Mouse (Mus musculus) midbrain, embryonic 10.5 days (tissue): ENCODE data around the gene Serpinb7. TPM values are rescaled to one million over a fixed set of nuclear protein-coding genes. Genes with fewer than 3 reads are reported as not detected.

Source experiments
- DNase-seq: peaks from one replicate; pipeline ENCODE4 v3.0.0-alpha.2; 2017; ENCODE audit warnings: low spot score
- H3K27ac ChIP-seq: fragments of 300-500 bp; sonication (generic); replicated peaks from 2 replicates; pipeline ENCODE4 v1.5.1; 2016; ENCODE audit warnings: mild to moderate bottlenecking
- H3K27me3 ChIP-seq: fragments of 300-500 bp; sonication (generic); 2 replicates; pipeline ENCODE4 v1.6.1; 2016; ENCODE audit warnings: low read depth, mild to moderate bottlenecking; ENCODE audit not compliant: poor library complexity, severe bottlenecking
- H3K36me3 ChIP-seq: fragments of 300-500 bp; sonication (generic); 2 replicates; pipeline ENCODE4 v1.6.1; 2016; ENCODE audit warnings: mild to moderate bottlenecking, moderate library complexity
- H3K4me1 ChIP-seq: fragments of 300-500 bp; sonication (generic); 2 replicates; pipeline ENCODE4 v1.6.1; 2016
- H3K4me3 ChIP-seq: fragments of 300-500 bp; sonication (generic); 2 replicates; pipeline ENCODE4 v1.5.1; 2016; ENCODE audit warnings: mild to moderate bottlenecking, moderate library complexity
- H3K9me3 ChIP-seq: fragments of 300-500 bp; sonication (generic); replicated peaks from 2 replicates; pipeline ENCODE4 v1.6.1; 2016; ENCODE audit warnings: mild to moderate bottlenecking
- WGBS: fragments of 180-500 bp; shearing (Covaris S2); methylation state at CpG from one replicate; pipeline ENCODE4 v1.1.7; 2016; 5-methylcytosine and 5-hydroxymethylcytosine counted together
- polyA plus RNA-seq: library from polyadenylated mRNA; unstranded; fragments of >200 nt; fragmentation: Nextera tagmentation; extraction: Ambion mirVana; gene quantifications from 2 replicates; pipeline ENCODE4 v1.2.1, GENCODE M21; 2016

Serpinb7 gene
- not detected in 2 replicates for polyA plus RNA-seq

GRCm38 (mm10) chr1:107399355-107399754 is at the start of gene Serpinb7:
TSS of gene Serpinb7 (plus strand) at chr1:107399655.
- DNase-seq = no peak
- 83% methylated on average over 3 of the region's 3 CpGs for WGBS
- no peak within 1 kb of the TSS for H3K27ac ChIP-seq
- no peaks in the 10 kb centered on the region for H3K27me3 ChIP-seq
- no peaks in the 10 kb centered on the region for H3K36me3 ChIP-seq
- H3K9me3 ChIP-seq = no peaks in the 10 kb centered on the region
- no peak within 1 kb of the TSS for H3K4me3 ChIP-seq
- H3K4me1 ChIP-seq = no peaks in the 10 kb centered on the region

GRCm38 (mm10) chr1:107350392-107350791 is 49.1 kb upstream of the Serpinb7 start:
- no peaks in the 10 kb centered on the region for H3K36me3 ChIP-seq
- no peaks in the 10 kb centered on the region for H3K4me1 ChIP-seq
- H3K9me3 ChIP-seq = no peaks in the 10 kb centered on the region
- no peak overlapping the region for H3K4me3 ChIP-seq
- 59% methylated on average over 3 of the region's 3 CpGs for WGBS
- DNase-seq = no peak
- no peak overlapping the region for H3K27ac ChIP-seq
- H3K27me3 ChIP-seq = no peaks in the 10 kb centered on the region

GRCm38 (mm10) chr1:107351115-107351514 is 48.3 kb upstream of the Serpinb7 start:
- Histone ChIP-seq H3K27me3 (no peaks in the 10 kb centered on the region), H3K9me3 (no peaks in the 10 kb centered on the region), H3K36me3 (no peaks in the 10 kb centered on the region), H3K4me3 (no peak overlapping the region), H3K27ac (no peak overlapping the region), H3K4me1 (no peaks in the 10 kb centered on the region)
- 80% methylated on average over 2 of the region's 2 CpGs for WGBS
- DNase-seq = no peak

GRCm38 (mm10) chr1:107353046-107353445 is 46.4 kb upstream of the Serpinb7 start:
- Histone ChIP-seq H3K9me3 (no peaks in the 10 kb centered on the region), H3K27me3 (no peaks in the 10 kb centered on the region), H3K4me1 (no peaks in the 10 kb centered on the region), H3K4me3 (no peak overlapping the region), H3K36me3 (no peaks in the 10 kb centered on the region), H3K27ac (no peak overlapping the region)
- 49% methylated on average over 3 of the region's 3 CpGs for WGBS
- DNase-seq = no peak

- H3K4me3 ChIP-seq = no peak within 1 kb of the TSS
- H3K9me3 ChIP-seq = no peaks in the 10 kb centered on the region
- WGBS = 74% methylated on average over 1 of the region's 1 CpGs
- no peak for DNase-seq
- H3K27ac ChIP-seq = no peak within 1 kb of the TSS
- no peaks in the 10 kb centered on the region for H3K36me3 ChIP-seq
- H3K4me1 ChIP-seq = no peaks in the 10 kb centered on the region
- H3K27me3 ChIP-seq = no peaks in the 10 kb centered on the region
These were observed 38.6 kb upstream of the Serpinb7 start, which contains the start of gene Serpinb11 for GRCm38 (mm10) chr1:107360898-107361297. TSS of gene Serpinb11 (plus strand) at chr1:107361198.

- no peaks in the 10 kb centered on the region for H3K4me1 ChIP-seq
- H3K9me3 ChIP-seq = no peaks in the 10 kb centered on the region
- no peak overlapping the region for H3K27ac ChIP-seq
- no peaks in the 10 kb centered on the region for H3K27me3 ChIP-seq
- H3K4me3 ChIP-seq = no peak overlapping the region
- 60% methylated on average over 7 of the region's 7 CpGs for WGBS
- DNase-seq = no peak
- no peaks in the 10 kb centered on the region for H3K36me3 ChIP-seq
These were observed 33.5 kb upstream of the Serpinb7 start for GRCm38 (mm10) chr1:107365973-107366372.

GRCm38 (mm10) chr1:107368944-107369343 is 30.5 kb upstream of the Serpinb7 start:
- Histone ChIP-seq H3K4me3 (no peak overlapping the region), H3K4me1 (no peaks in the 10 kb centered on the region), H3K27me3 (no peaks in the 10 kb centered on the region), H3K27ac (no peak overlapping the region), H3K36me3 (no peaks in the 10 kb centered on the region), H3K9me3 (no peaks in the 10 kb centered on the region)
- WGBS = 87% methylated on average over 2 of the region's 2 CpGs
- no peak for DNase-seq

- H3K9me3 ChIP-seq = no peaks in the 10 kb centered on the region
- 80% methylated on average over 4 of the region's 4 CpGs for WGBS
These were observed 22.5 kb upstream of the Serpinb7 start for GRCm38 (mm10) chr1:107376952-107377351.

GRCm38 (mm10) chr1:107378368-107378767 is 21.1 kb upstream of the Serpinb7 start:
- Histone ChIP-seq H3K9me3 (no peaks in the 10 kb centered on the region), H3K27ac (no peak overlapping the region), H3K4me1 (no peaks in the 10 kb centered on the region), H3K4me3 (no peak overlapping the region), H3K27me3 (no peaks in the 10 kb centered on the region), H3K36me3 (no peaks in the 10 kb centered on the region)
- DNase-seq = no peak

More at GRCm38 (mm10) chr1:107376952-107377351, 22.5 kb upstream of the Serpinb7 start:
- no peak for DNase-seq
- no peaks in the 10 kb centered on the region for H3K36me3 ChIP-seq
- no peak overlapping the region for H3K4me3 ChIP-seq
- H3K27me3 ChIP-seq = no peaks in the 10 kb centered on the region
- no peaks in the 10 kb centered on the region for H3K4me1 ChIP-seq
- H3K27ac ChIP-seq = no peak overlapping the region

- no peaks in the 10 kb centered on the region for H3K27me3 ChIP-seq
- H3K9me3 ChIP-seq = no peaks in the 10 kb centered on the region
- no peaks in the 10 kb centered on the region for H3K4me1 ChIP-seq
- H3K27ac ChIP-seq = no peak overlapping the region
- no peak for DNase-seq
- no peaks in the 10 kb centered on the region for H3K36me3 ChIP-seq
- H3K4me3 ChIP-seq = no peak overlapping the region
These were observed 18.0 kb upstream of the Serpinb7 start for GRCm38 (mm10) chr1:107381491-107381890.

- Histone ChIP-seq H3K36me3 (no peaks in the 10 kb centered on the region), H3K27ac (no peak overlapping the region), H3K27me3 (no peaks in the 10 kb centered on the region), H3K4me3 (no peak overlapping the region), H3K9me3 (no peaks in the 10 kb centered on the region), H3K4me1 (no peaks in the 10 kb centered on the region)
- no peak for DNase-seq
- 93% methylated on average over 1 of the region's 1 CpGs for WGBS
These were observed 17.1 kb upstream of the Serpinb7 start for GRCm38 (mm10) chr1:107382404-107382803.

- H3K27ac ChIP-seq = no peak overlapping the region
- no peaks in the 10 kb centered on the region for H3K4me1 ChIP-seq
- DNase-seq = no peak
- no peaks in the 10 kb centered on the region for H3K9me3 ChIP-seq
- 92% methylated on average over 9 of the region's 9 CpGs for WGBS
- H3K27me3 ChIP-seq = no peaks in the 10 kb centered on the region
- H3K4me3 ChIP-seq = no peak overlapping the region
- H3K36me3 ChIP-seq = no peaks in the 10 kb centered on the region
These were observed 14.9 kb upstream of the Serpinb7 start for GRCm38 (mm10) chr1:107384532-107384931.

GRCm38 (mm10) chr1:107389753-107390152 is 9.7 kb upstream of the Serpinb7 start:
- no peak overlapping the region for H3K27ac ChIP-seq
- H3K9me3 ChIP-seq = no peaks in the 10 kb centered on the region
- no peaks in the 10 kb centered on the region for H3K27me3 ChIP-seq
- H3K4me1 ChIP-seq = no peaks in the 10 kb centered on the region
- no peaks in the 10 kb centered on the region for H3K36me3 ChIP-seq
- H3K4me3 ChIP-seq = no peak overlapping the region
- 86% methylated on average over 2 of the region's 2 CpGs for WGBS
- DNase-seq = no peak

GRCm38 (mm10) chr1:107397481-107397880 is 2.0 kb upstream of the Serpinb7 start:
- Histone ChIP-seq H3K4me1 (no peaks in the 10 kb centered on the region), H3K9me3 (no peaks in the 10 kb centered on the region), H3K4me3 (no peak overlapping the region), H3K27ac (no peak overlapping the region), H3K27me3 (no peaks in the 10 kb centered on the region), H3K36me3 (no peaks in the 10 kb centered on the region)
- no peak for DNase-seq
- 71% methylated on average over 1 of the region's 1 CpGs for WGBS
